Mouse (Mus musculus): Measurements from ENCODE around the gene Adgrf3. TPM values are rescaled to one million over a fixed set of nuclear protein-coding genes. Genes with fewer than 3 reads are reported as not detected.
"Not testable (repeated sequence)": the region's sequence is repeated elsewhere in the genome, so short reads cannot be mapped to it uniquely, and the experiment has no call there.

Adgrf3 gene
- total RNA-seq (2021), result under 1 TPM in 1 of 2 experiments, not detected in 1; 0.08 TPM

DNA sequence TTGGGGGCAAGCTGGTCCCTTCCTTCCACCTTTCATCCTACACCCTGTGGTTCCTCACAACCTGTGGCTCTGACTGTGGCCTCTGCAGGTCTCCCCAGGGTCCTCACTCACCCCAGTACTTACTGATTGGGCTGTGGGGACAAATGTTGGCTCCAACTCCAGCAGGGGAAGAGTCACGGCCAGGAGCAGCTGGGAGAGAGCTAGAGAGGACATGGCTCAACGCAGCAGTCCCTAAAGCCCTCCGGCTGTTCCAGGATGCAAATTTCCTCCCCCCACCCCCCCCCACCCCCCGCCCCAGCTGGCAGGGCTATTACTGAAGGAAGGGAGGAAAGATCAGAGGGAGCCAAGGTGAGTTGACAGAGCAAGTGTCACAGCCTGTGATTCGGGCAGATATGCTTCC, at the start of gene Adgrf3:
Adgrf3 (minus strand) TSS at position 230 of the 400 bp plus-strand sequence.
- intact Hi-C loops (cut with DNase I), result no loop called here
- DNase-seq, result no peak

- intact Hi-C loops (cut with DNase I), result no loop called here
- DNase-seq, result no peak
These were observed 42.1 kb upstream of the Adgrf3 start for GRCm38 (mm10) chr5:30247666-30248065.

GRCm38 (mm10) chr5:30245861-30246416, 40.4 kb upstream of the Adgrf3 start:
- DNase-seq, result no peak
- intact Hi-C loops (cut with DNase I), result no loop called here

GRCm38 (mm10) chr5:30243741-30244140, 38.2 kb upstream of the Adgrf3 start:
- intact Hi-C loops (cut with DNase I), result no loop called here
- DNase-seq, result peak in 1 of 2 experiments; percentile 5

DNA sequence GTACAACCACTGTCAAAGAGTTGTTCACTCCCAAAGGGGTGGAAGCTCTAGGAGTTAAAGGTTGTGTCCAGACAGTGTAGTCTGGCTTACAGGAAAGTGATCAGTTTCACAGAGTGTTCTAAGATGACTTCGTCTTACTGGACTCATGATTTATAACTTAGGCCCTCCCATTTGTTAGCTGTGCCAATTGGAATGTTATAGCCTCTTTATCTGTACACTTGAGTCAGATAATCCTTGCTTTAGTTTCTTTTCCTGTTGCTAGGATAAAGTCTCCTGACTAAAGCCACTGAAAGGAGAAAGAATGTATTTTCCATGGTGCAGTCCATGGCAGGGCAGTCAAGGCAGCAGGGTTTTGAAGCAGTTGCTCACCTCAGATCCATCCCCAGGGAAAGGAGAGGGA, 36.9 kb upstream of the Adgrf3 start:
- intact Hi-C loops (cut with DNase I), result no loop called here
- DNase-seq, result no peak

DNA sequence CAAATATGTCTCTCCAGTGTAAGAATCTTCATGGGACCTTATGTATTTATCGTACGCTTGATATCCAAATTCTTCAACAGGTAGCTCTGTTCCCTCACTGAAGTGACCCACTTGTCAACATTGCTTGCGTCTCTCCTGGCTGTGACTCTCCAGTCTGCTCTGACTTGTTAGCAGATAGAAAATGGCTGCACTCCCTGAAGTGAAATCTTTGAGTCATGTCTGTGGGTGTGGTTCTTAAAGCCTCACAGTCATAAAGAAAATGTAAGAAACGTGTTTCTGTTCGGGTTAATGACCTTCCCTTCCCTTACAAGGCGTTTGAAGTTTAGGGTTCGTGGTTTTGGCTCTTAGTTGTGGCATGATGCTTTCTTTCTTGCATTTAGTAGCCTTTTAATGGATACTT, 35.0 kb upstream of the Adgrf3 start:
- DNase-seq, result no peak
- intact Hi-C loops (cut with DNase I), result no loop called here

- intact Hi-C loops (cut with DNase I), result no loop called here
- no peak for DNase-seq
These were observed 33.0 kb upstream of the Adgrf3 start for GRCm38 (mm10) chr5:30238533-30238932.

DNA sequence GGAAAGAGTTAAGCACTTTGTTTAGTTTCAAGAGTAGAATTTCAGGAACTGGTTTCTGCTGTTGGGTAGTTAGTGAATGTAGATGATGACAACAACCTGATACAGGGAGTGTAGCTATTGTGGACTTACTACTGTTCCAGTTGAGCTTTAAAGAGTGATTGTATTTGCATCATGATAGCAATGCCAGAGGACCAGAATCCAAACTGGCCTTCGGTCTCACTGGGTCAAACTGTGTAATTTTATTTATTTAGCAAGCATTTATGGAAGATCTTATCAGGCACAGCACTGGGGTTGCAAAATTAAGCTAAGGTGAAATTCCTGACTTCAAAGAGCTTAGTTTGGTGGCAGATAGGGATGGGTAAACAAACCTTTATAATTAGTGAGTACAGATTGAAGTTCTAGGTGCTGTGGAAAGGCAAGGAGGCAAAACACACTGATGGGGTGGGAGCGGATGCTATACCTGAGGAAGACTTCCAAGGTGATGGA, 30.2 kb upstream of the Adgrf3 start:
- intact Hi-C loops (cut with DNase I), result no loop called here
- no peak for DNase-seq

DNA sequence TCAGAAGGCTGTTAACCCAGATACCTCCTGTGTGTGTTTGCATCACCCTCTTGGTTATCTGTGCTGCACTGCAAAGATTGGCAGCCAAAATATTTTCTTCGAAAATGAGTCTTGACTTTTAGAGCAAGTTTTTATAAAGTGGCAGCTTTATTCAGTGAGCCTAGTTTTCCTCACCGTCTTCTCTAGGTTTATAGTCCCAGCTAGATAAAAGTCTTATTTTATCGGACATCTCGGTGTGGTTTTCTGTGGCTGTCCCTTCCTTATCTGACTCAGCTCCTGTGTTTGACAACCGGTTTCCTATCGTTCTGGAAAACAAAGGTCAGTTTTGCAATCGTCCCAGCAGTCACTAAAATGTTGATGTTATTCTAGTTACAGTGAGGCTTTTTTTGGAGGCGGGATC, 28.5 kb upstream of the Adgrf3 start:
- intact Hi-C loops (cut with DNase I), result loop anchor here (5.0 kb wide), 1 partner anchor 82 kb away; no protein-coding TSS in a partner anchor
- DNase-seq, result no peak

GRCm38 (mm10) chr5:30233042-30233441, 27.5 kb upstream of the Adgrf3 start:
- intact Hi-C loops (cut with DNase I), result loop anchor here (5.0 kb wide), 1 partner anchor 81 kb away; no protein-coding TSS in a partner anchor
- DNase-seq, result peak in 1 of 2 experiments; percentile 18

DNA sequence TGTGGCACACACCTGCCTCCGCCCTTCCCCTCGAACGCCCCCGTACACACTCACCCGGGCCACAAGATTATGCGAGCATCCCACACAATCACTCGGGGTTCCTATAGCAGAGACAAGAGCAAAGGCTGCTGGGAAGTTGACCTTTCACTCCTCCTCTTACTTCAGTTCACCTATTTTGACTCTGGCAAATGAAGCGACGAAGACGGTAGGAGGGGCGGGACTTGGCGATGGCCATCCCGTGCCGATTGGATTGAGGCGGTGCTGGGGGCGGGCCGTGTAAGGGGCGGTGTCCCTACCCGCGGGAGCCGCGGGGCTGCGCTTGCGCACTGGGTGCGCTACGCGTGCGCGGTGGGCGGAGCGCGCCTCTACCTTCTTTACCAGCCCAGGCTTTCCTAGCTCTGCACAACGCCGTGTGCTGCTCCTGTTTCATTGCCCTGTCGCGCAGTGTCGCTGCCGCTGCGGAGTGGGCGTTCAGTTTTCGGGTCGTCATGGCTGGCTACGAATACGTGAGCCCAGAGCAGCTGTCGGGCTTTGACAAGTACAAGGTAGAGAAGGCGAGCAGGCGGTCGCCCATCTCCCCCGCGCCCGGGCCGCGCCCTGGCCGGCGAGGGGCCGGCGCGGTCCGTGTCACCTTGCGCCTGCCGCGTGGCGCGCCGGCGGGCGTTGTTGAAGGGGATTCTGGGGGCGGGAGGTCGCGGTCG, 26.9 kb upstream of the Adgrf3 start, which contains the start of gene Selenoi:
Selenoi (plus strand) TSS at position 311 of the 701 bp plus-strand sequence.
- intact Hi-C loops (cut with DNase I), result loop anchor here (5.0 kb wide), 1 partner anchor 80 kb away; no protein-coding TSS in a partner anchor

GRCm38 (mm10) chr5:30231891-30232270, 26.4 kb upstream of the Adgrf3 start:
- intact Hi-C loops (cut with DNase I), result loop anchor here (5.0 kb wide), 1 partner anchor 80 kb away; no protein-coding TSS in a partner anchor
- no peak for DNase-seq

More for the DNA sequence above, 26.9 kb upstream of the Adgrf3 start, which contains the start of gene Selenoi:
- peak; percentile 97 to 98 for DNase-seq

DNA sequence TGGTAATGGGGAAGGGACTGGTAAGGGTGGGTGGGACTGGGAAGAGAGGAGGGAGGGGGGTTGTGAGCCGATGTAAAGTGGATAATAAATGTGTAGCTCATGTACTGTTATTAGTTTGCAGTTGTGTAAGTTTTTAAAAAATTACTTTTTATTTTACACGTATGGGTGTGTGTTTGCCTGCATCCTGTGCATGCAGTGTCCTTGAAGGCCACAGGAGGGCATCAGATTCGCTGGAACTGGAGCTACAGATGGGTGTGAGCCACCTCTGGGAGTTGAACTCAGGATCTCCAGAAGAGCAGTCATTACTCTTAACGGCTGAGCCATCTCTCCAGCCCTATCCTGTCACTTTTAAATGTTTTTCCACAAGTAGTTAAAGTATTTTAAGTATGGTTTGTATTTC, 25.4 kb upstream of the Adgrf3 start:
- intact Hi-C loops (cut with DNase I), result loop anchor here (5.0 kb wide), 1 partner anchor 79 kb away; no protein-coding TSS in a partner anchor
- no peak for DNase-seq

GRCm38 (mm10) chr5:30222681-30223080, 17.2 kb upstream of the Adgrf3 start:
- intact Hi-C loops (cut with DNase I), result no loop called here
- no peak for DNase-seq

- intact Hi-C loops (cut with DNase I), result no loop called here
These were observed 15.1 kb upstream of the Adgrf3 start for GRCm38 (mm10) chr5:30220666-30221065.

GRCm38 (mm10) chr5:30219715-30220114, 14.2 kb upstream of the Adgrf3 start:
- intact Hi-C loops (cut with DNase I), result loop anchor here (5.0 kb wide), 2 partner anchors 43 to 258 kb away; no protein-coding TSS in a partner anchor
- DNase-seq, result no peak

More at GRCm38 (mm10) chr5:30220666-30221065, 15.1 kb upstream of the Adgrf3 start:
- DNase-seq, result no peak

GRCm38 (mm10) chr5:30215970-30216369, 10.4 kb upstream of the Adgrf3 start:
- intact Hi-C loops (cut with DNase I), result loop anchor here (1.0 to 5.0 kb wide), 3 partner anchors 46 to 261 kb away; no protein-coding TSS in a partner anchor
- DNase-seq, result no peak

- intact Hi-C loops (cut with DNase I), result loop anchor here (1.0 to 5.0 kb wide), 3 partner anchors 47 to 262 kb away; no protein-coding TSS in a partner anchor
- peak; percentile 65 to 69 for DNase-seq
These were observed 9.4 kb upstream of the Adgrf3 start for GRCm38 (mm10) chr5:30214889-30215288.

DNA sequence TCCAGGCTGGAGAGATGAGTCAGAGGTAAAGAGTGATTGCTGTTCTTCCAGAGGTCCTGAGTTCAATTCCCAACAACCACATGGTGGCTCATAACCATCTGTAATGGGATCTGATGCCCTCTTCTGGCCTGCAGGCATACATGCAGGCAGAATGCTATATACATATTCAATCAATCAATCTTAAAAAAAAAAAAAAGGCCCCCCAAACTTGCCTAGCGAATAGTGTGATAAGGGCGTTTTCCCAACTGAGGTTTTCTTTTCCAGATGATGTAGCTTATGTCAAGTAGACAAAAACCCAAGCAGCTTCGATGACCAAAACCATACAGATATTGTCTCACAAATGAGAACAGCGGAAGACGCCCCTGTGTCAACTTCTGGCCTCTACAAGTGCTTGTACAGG, 5.2 kb upstream of the Adgrf3 start:
- DNase-seq; intact Hi-C loops (cut with DNase I): not testable (repeated sequence)

- intact Hi-C loops (cut with DNase I), result no loop called here
- no peak for DNase-seq
These were observed 1.8 kb upstream of the Adgrf3 start for GRCm38 (mm10) chr5:30207276-30207675.

- intact Hi-C loops (cut with DNase I), result no loop called here
- DNase-seq, result no peak
These were observed 488 bp downstream of the Adgrf3 start for GRCm38 (mm10) chr5:30205034-30205433.
